Mouse (Mus musculus) hindbrain, embryonic 11.5 days (tissue): ENCODE results near the gene Cyp27b1. TPM values are rescaled to one million over a fixed set of nuclear protein-coding genes. Genes with fewer than 3 reads are reported as not detected.

Experiments
- ATAC-seq: fragments of 200-750 bp; cut with Nextera tagmentation; 2 replicates; pipeline ENCODE4 v1.8.0; 2017; ENCODE audit warnings: mild to moderate bottlenecking, moderate TSS enrichment, moderate library complexity; ENCODE audit not compliant: low FRiP score
- DNase-seq: peaks from one replicate; pipeline ENCODE4 v3.0.0-alpha.2; 2015; ENCODE audit warnings: low spot score
- H3K27ac ChIP-seq: fragments of 300-500 bp; sonication (generic); 2 replicates; pipeline ENCODE4 v1.5.1; 2014; ENCODE audit warnings: mild to moderate bottlenecking, low read depth, low read length
- H3K27me3 ChIP-seq: fragments of 300-500 bp; sonication (generic); 2 replicates; pipeline ENCODE4 v1.6.1; 2014; ENCODE audit warnings: mild to moderate bottlenecking, low read length, moderate library complexity, mixed read lengths; ENCODE audit not compliant: control insufficient read depth, insufficient read depth
- H3K36me3 ChIP-seq: fragments of 300-500 bp; sonication (generic); 2 replicates; pipeline ENCODE4 v1.6.1; 2014; ENCODE audit warnings: mild to moderate bottlenecking, low read length, moderate library complexity, mixed read lengths; ENCODE audit not compliant: control insufficient read depth, insufficient read depth
- H3K4me1 ChIP-seq: fragments of 300-500 bp; sonication (generic); replicated peaks from 2 replicates; pipeline ENCODE4 v1.6.1; 2014; ENCODE audit warnings: low read length, mixed read lengths; ENCODE audit not compliant: control insufficient read depth, insufficient read depth
- H3K4me2 ChIP-seq: fragments of 300-500 bp; sonication (generic); replicated peaks from 2 replicates; pipeline ENCODE4 v1.6.1; 2014; ENCODE audit warnings: mild to moderate bottlenecking, low read depth, low read length
- H3K4me3 ChIP-seq: fragments of 300-500 bp; sonication (generic); 2 replicates; pipeline ENCODE4 v1.5.1; 2014; ENCODE audit warnings: low read depth, low read length
- H3K9ac ChIP-seq: fragments of 300-500 bp; sonication (generic); 2 replicates; pipeline ENCODE4 v1.6.1; 2014; ENCODE audit warnings: low read depth, low read length
- H3K9me3 ChIP-seq: fragments of 300-500 bp; sonication (generic); 2 replicates; pipeline ENCODE4 v1.6.1; 2016; ENCODE audit warnings: low read length; ENCODE audit not compliant: control insufficient read depth
- WGBS: fragments of 180-500 bp; shearing (Covaris S2); extraction: QIAGEN DNeasy Blood & Tissue Kit; methylation state at CpG from one replicate; pipeline ENCODE4 v1.1.7; 2014; 5-methylcytosine and 5-hydroxymethylcytosine counted together
- polyA plus RNA-seq: library from polyadenylated mRNA; unstranded; fragments of >200 nt; fragmentation: Nextera tagmentation; extraction: Ambion mirVana; gene quantifications from 2 replicates; pipeline ENCODE4 v1.2.1, GENCODE M21; 2014

The Cyp27b1 gene
- polyA plus RNA-seq, 1 experiment from 2014 or later: 0.20 TPM

DNA sequence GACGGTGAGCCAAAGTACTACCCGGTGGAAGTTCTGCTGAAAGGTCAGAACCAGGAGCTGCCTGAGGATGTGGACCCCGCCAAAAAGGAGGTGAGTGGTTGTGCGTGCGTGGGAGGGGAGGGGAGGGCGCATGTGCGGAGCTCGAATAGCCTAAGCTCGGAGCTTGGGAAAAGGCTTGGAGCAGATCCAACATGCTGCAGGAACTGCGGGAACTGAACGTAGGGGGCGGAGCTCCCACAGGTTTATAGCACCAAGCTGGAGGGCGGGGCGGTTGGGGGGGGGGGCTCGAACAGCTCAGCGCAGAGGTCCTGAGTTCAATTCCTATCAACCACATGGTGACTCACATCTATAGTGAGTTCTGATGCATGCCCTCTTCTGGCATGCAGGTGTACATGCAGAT lies 29.6 kb upstream of the Cyp27b1 start:
- no peak for ATAC-seq
- H3K4me3 ChIP-seq: no peak overlapping the region
- no peak overlapping the region for H3K4me2 ChIP-seq
- H3K9me3 ChIP-seq: no peaks in the 10 kb centered on the region
- H3K4me1 ChIP-seq: no peaks in the 10 kb centered on the region
- DNase-seq: no peak
- H3K27me3 ChIP-seq: no peaks in the 10 kb centered on the region
- no peaks in the 10 kb centered on the region for H3K36me3 ChIP-seq
- H3K9ac ChIP-seq: no peak overlapping the region
- 83% methylated on average over 16 of the region's 16 CpGs for WGBS
- no peak overlapping the region for H3K27ac ChIP-seq

- peak within 1 kb of the TSS; percentile 89 for H3K4me2 ChIP-seq
- peak; percentile 90 for ATAC-seq
- WGBS: 6% methylated on average over 56 of the region's 56 CpGs
Measured at GRCm38 (mm10) chr10:127030336-127031296, 17.4 kb upstream of the Cyp27b1 start, which contains the start of gene Tsfm. TSS of gene Tsfm (minus strand) at chr10:127030840.

DNA sequence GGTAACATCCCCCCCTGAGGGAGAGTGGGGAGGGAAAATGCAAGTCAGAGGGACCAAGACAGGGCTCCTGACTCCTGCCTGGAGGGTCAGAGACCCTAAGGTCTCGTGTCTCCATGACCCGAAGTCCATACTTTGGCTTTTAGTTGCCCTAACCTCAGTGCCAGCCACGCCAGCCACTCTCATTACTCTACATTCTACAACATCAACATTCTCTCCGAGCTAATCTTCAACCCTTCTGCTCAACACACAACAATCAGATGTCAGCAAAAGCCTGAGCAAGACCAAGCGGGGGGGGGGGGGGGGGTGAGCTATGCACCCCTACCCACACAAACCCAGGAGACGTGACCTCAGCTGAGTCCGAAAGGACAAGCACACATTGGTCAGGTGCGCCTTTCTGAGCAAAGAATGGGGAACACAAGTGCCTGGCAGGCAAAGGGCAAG lies 14.7 kb upstream of the Cyp27b1 start:
- Histone ChIP-seq H3K27ac (no peak overlapping the region), H3K4me3 (no peak overlapping the region), H3K27me3 (no peaks in the 10 kb centered on the region), H3K4me2 (no peak overlapping the region), H3K9ac (no peak overlapping the region), H3K9me3 (no peaks in the 10 kb centered on the region), H3K4me1 (no peaks in the 10 kb centered on the region; the same call in 1 of the 2 replicates), H3K36me3 (no peaks in the 10 kb centered on the region)
- WGBS: 79% methylated on average over 7 of the region's 8 CpGs
- no peak for ATAC-seq
- DNase-seq: no peak

More at GRCm38 (mm10) chr10:127030336-127031296, 17.4 kb upstream of the Cyp27b1 start, which contains the start of gene Tsfm:
- Histone ChIP-seq H3K9me3 (no peaks in the 10 kb centered on the region), H3K4me1 (no peaks in the 10 kb centered on the region; the same call in 1 of the 2 replicates), H3K4me3 (peak within 1 kb of the TSS; percentile 87), H3K9ac (peak within 1 kb of the TSS; percentile 93), H3K27me3 (no peaks in the 10 kb centered on the region), H3K27ac (peak within 1 kb of the TSS; percentile 72), H3K36me3 (no peaks in the 10 kb centered on the region)
- peak; percentile 95 for DNase-seq

- no peak overlapping the region for H3K27ac ChIP-seq
- H3K4me2 ChIP-seq: no peak overlapping the region
- H3K36me3 ChIP-seq: no peaks in the 10 kb centered on the region
- 86% methylated on average over 12 of the region's 12 CpGs for WGBS
- DNase-seq: no peak
- no peak overlapping the region for H3K9ac ChIP-seq
- H3K27me3 ChIP-seq: no peaks in the 10 kb centered on the region
- H3K4me3 ChIP-seq: no peak overlapping the region
- H3K4me1 ChIP-seq: 0 out of 2 replicates have a peak, but pooled peaks cover 3% of the 10 kb centered on the region
- H3K9me3 ChIP-seq: no peaks in the 10 kb centered on the region
- no peak for ATAC-seq
Measured at GRCm38 (mm10) chr10:127036273-127036672, 11.8 kb upstream of the Cyp27b1 start.

- Histone ChIP-seq H3K4me1 (peaks cover 3% of the 10 kb centered on the region; the same call in 1 of the 2 replicates), H3K4me3 (no peak overlapping the region), H3K4me2 (no peak overlapping the region), H3K9ac (no peak overlapping the region), H3K27me3 (no peaks in the 10 kb centered on the region), H3K9me3 (no peaks in the 10 kb centered on the region), H3K27ac (no peak overlapping the region), H3K36me3 (no peaks in the 10 kb centered on the region)
- DNase-seq (no peak), ATAC-seq (no peak)
- WGBS: 72% methylated on average over 12 of the region's 12 CpGs
Measured at GRCm38 (mm10) chr10:127037641-127038040, 10.4 kb upstream of the Cyp27b1 start.

GRCm38 (mm10) chr10:127040569-127041214 lies 7.4 kb upstream of the Cyp27b1 start:
- DNase-seq: peak; percentile 29

GRCm38 (mm10) chr10:127041274-127041766 lies 6.7 kb upstream of the Cyp27b1 start, which contains the start of the genes Mettl1 and Eef1akmt3:
TSS of gene Mettl1 (plus strand) at chr10:127041414.
TSS of gene Eef1akmt3 (minus strand) at chr10:127041513.
- WGBS: under 1% methylated on average over 28 of the region's 28 CpGs
- ATAC-seq (peak; percentile 74), DNase-seq (no peak)
- H3K4me2 ChIP-seq: peak within 1 kb of the TSS; percentile 90
- H3K36me3 ChIP-seq: no peaks in the 10 kb centered on the region
- no peaks in the 10 kb centered on the region for H3K27me3 ChIP-seq
- 0 out of 2 replicates have a peak within 1 kb of the TSS, but pooled peaks have one; percentile 25 for H3K27ac ChIP-seq
- peak within 1 kb of the TSS; percentile 67 for H3K9ac ChIP-seq
- peak within 1 kb of the TSS; percentile 80 for H3K4me3 ChIP-seq
- H3K4me1 ChIP-seq: peaks cover 3% of the 10 kb centered on the region; the same call in 1 of the 2 replicates
- H3K9me3 ChIP-seq: no peaks in the 10 kb centered on the region

More at GRCm38 (mm10) chr10:127040569-127041214, 7.4 kb upstream of the Cyp27b1 start:
- no peaks in the 10 kb centered on the region for H3K9me3 ChIP-seq
- peak overlapping the region; percentile 67 for H3K9ac ChIP-seq
- peaks cover 3% of the 10 kb centered on the region; the same call in 1 of the 2 replicates for H3K4me1 ChIP-seq
- ATAC-seq: no peak
- H3K36me3 ChIP-seq: no peaks in the 10 kb centered on the region
- H3K4me2 ChIP-seq: peak overlapping the region; percentile 90
- H3K27me3 ChIP-seq: no peaks in the 10 kb centered on the region
- no peak overlapping the region for H3K27ac ChIP-seq
- 1% methylated on average over 20 of the region's 20 CpGs for whole genome bisulfite sequencing
- peak overlapping the region; percentile 80 for H3K4me3 ChIP-seq

DNA sequence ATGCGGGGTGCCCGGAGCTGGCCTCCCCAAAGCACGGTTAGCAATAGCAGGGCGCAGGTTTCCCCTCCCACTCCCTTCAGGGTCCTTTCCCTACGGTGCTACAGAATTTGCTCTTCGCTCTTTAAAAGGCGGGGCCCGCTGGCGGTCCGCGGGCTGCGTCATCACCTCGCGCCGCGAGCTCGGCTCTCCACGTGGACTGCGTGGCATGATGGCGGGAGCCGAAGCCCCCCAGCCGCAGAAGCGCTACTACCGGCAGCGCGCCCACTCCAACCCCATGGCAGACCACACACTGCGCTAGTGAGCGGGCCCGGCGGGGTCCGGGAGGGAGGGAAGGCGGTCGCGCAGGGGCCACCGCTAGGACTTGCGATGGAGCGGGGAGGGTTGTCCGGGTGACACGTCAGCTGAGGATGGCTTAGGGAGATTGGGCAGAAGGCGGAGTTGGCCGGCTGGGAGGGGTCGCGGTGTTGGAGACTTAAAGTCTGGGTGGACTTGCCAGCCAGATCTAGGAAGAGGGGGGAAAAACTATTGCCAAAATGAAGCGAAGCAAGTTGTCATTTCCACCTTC lies 6.2 kb upstream of the Cyp27b1 start:
- ATAC-seq (peak; percentile 90), DNase-seq (peak; percentile 95)
- Histone ChIP-seq H3K27ac (0 out of 2 replicates have a peak overlapping the region, but pooled peaks have one; percentile 25), H3K4me1 (peaks cover 3% of the 10 kb centered on the region; the same call in 1 of the 2 replicates), H3K4me3 (peak overlapping the region; percentile 80), H3K36me3 (no peaks in the 10 kb centered on the region), H3K9me3 (no peaks in the 10 kb centered on the region), H3K27me3 (no peaks in the 10 kb centered on the region), H3K4me2 (peak overlapping the region; percentile 90), H3K9ac (peak overlapping the region; percentile 67)
- under 1% methylated on average over 44 of the region's 44 CpGs for WGBS
